Mouse (Mus musculus): ENCODE measurements around the gene Kmt2c.
"Not testable (repeated sequence)": the region's sequence is repeated elsewhere in the genome, so short reads cannot be mapped to it uniquely, and the experiment has no call there.

Gene Kmt2c

GRCm38 (mm10) chr5:25224377-25224776 is 274.2 kb downstream of the Kmt2c start:
- DNase-seq (ENCODE audit: low spot score in 2 of 2): not testable (repeated sequence)

GRCm38 (mm10) chr5:25222752-25223702 is 275.6 kb downstream of the Kmt2c start, which contains the start of gene E130116L18Rik:
Gene E130116L18Rik, minus strand, starts transcription at chr5:25223153.
- peak; percentile 94 for DNase-seq (ENCODE audit: low spot score in 2 of 2)
